Mouse (Mus musculus) cerebellum, adult 2 months (tissue): ENCODE results near the gene Plin5.

Source experiments
- CTCF ChIP-seq: fragments of 200-500 bp; IDR thresholded peaks from 2 replicates; pipeline ENCODE4 v1.5.1; 2011; ENCODE audit warnings: low read depth, mild to moderate bottlenecking, control low read depth, low read length, moderate library complexity, borderline replicate concordance; ENCODE audit not compliant: insufficient read depth
- POLR2A ChIP-seq: fragments of 200-500 bp; IDR thresholded peaks from 2 replicates; pipeline ENCODE4 v1.6.1; 2011; ENCODE audit warnings: low read length, control low read depth, borderline replicate concordance; ENCODE audit not compliant: insufficient read depth

- no peak for TF ChIP-seq CTCF
- no peak for TF ChIP-seq POLR2A
These were observed 13.7 kb downstream of the Plin5 start for GRCm38 (mm10) chr17:56103465-56104285.
